Comparison of ENCODE assay signal across 8 mouse cellular contexts in the genomic region with DNA sequence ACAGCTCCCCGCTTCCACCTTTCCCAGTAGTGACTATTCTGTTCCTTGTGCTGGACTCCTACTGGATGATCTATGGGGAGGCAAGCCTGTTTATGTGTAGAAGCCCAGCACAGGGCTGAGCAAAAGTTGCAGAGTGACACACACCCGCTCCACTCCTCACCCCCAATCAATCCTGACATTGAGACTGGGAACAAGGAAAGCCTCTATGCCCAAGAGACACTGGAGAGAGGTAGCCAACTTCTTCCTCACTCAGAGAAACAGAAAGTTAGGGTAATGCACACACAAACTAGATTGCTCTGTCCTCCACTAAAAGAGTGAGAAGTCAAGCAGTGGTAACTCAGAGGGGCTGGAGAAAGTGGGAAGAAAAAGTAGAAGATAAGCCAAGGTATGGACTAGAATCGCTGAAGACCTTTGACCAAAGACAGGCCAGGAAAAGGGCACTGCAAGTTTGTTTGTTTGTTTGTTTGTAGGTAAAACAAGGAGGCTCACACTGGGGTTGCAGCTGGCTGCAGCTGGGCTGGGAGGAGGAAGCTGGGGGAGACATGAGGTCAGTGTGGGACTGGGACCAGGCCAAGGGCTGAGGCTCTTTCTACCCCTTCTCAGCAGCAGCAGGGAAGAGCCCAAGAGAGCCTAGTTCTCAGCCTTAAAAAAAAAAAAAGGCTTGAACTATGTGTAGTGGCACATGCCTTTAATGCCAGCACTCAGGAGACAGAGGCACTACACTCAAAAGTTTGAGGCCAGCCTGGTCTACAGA. TPM values are rescaled to one million over a fixed set of nuclear protein-coding genes. Genes with fewer than 3 reads are reported as not detected.
A peak's percentile ranks its signal among the peaks of the same experiment; 100 is the strongest.
DNase-seq lines count a peak whose midpoint lies in the region; TF ChIP-seq lines count a peak whose summit lies in the region.

No protein-coding gene starts in this region.

- TF ChIP-seq CTCF in layer of hippocampus, adult 2 months (conservative IDR thresholded peaks at IDR 0.05): no peak

- no peak for DNase-seq in layer of hippocampus, adult 2 months (ENCODE audit: low spot score in 2 of 2)
- no peak for DNase-seq in layer of hippocampus, adult 8-10 months (ENCODE audit: low spot score in 2 of 2)
- peak; percentile 28 to 51 for DNase-seq in gastrocnemius, postnatal 36 days
- DNase-seq in kidney, postnatal 14 days: peak; percentile 52
- peak; percentile 54 to 77 for DNase-seq in lung, postnatal 4 days
- DNase-seq in retina, postnatal 1 day: no peak
- no peak for DNase-seq in spleen, adult 18-20 months
- no peak for DNase-seq in frontal cortex, adult 2 months (ENCODE audit: extremely low spot score in 1 of 2, low spot score in 1 of 2)

- no peak overlapping the region for H3K4me3 ChIP-seq in layer of hippocampus, adult 2 months

- intact Hi-C loops in gastrocnemius, postnatal 36 days (cut with DNase I): no loop called here

- peak overlapping the region; percentile 97 for H3K27ac ChIP-seq in layer of hippocampus, adult 2 months

RNA-seq across cellular contexts. Expression of gene Rhog, which starts 10.9 kb away (rescaled TPM):
- 10 to 100 TPM; 23.4 to 23.9 TPM for total RNA-seq in layer of hippocampus, adult 2 months (2021)
- total RNA-seq in layer of hippocampus, adult 8-10 months (2022): 10 to 100 TPM; 23.5 to 41.9 (median 32.6) TPM
- total RNA-seq in gastrocnemius, postnatal 36 days (2021): 10 to 100 TPM; 15.6 to 15.7 TPM
- 35.8 and 41.8 TPM in 2 replicates for polyA plus RNA-seq in frontal cortex, adult 2 months (2012; rRNA removed)

RNA-seq across cellular contexts. Expression of gene Stim1, which starts 22.6 kb away (rescaled TPM):
- 10 to 100 TPM; 61.3 to 66.8 TPM for total RNA-seq in layer of hippocampus, adult 2 months (2021)
- 10 to 100 TPM; 68.2 to 77.4 (median 69.8) TPM for total RNA-seq in layer of hippocampus, adult 8-10 months (2022)
- 100 to 1,000 TPM; 155 to 167 TPM for total RNA-seq in gastrocnemius, postnatal 36 days (2021)
- polyA plus RNA-seq in frontal cortex, adult 2 months (2012; rRNA removed): 78.3 and 82.5 TPM in 2 replicates

RNA-seq across cellular contexts. Expression of gene Pgap2, which starts 35.0 kb away (rescaled TPM):
- total RNA-seq in layer of hippocampus, adult 2 months (2021): 10 to 100 TPM; 24.3 to 30.6 TPM
- 10 to 100 TPM; 29.8 to 36.9 (median 33.5) TPM for total RNA-seq in layer of hippocampus, adult 8-10 months (2022)
- total RNA-seq in gastrocnemius, postnatal 36 days (2021): 10 to 100 TPM; 23.3 to 25.4 TPM
- 26.0 and 27.4 TPM in 2 replicates for polyA plus RNA-seq in frontal cortex, adult 2 months (2012; rRNA removed)

RNA-seq across cellular contexts. Expression of gene Nup98, which starts 35.0 kb away (rescaled TPM):
- total RNA-seq in layer of hippocampus, adult 2 months (2021): 10 to 100 TPM; 40.7 to 45.0 TPM
- 10 to 100 TPM; 41.6 to 49.2 (median 45.3) TPM for total RNA-seq in layer of hippocampus, adult 8-10 months (2022)
- 10 to 100 TPM; 20.8 to 22.6 TPM for total RNA-seq in gastrocnemius, postnatal 36 days (2021)
- polyA plus RNA-seq in frontal cortex, adult 2 months (2012; rRNA removed): 18.8 and 19.7 TPM in 2 replicates

Comparison
In these comparisons a context has a peak if more than half of its experiments do, and no peak if none do; other contexts are left out.
1. DNase-seq: peak in gastrocnemius, postnatal 36 days (2 of 2), kidney, postnatal 14 days (single experiment) and lung, postnatal 4 days (2 of 2); none in layer of hippocampus, adult 2 months (0 of 2), layer of hippocampus, adult 8-10 months (0 of 2), retina, postnatal 1 day (single experiment), spleen, adult 18-20 months (0 of 2) and frontal cortex, adult 2 months (0 of 2).